Mouse (Mus musculus): Measurements from ENCODE around the gene Sf3a2. TPM values are rescaled to one million over a fixed set of nuclear protein-coding genes. Genes with fewer than 3 reads are reported as not detected.

The Sf3a2 gene
- polyA plus RNA-seq, 1 experiment from 2014 or later, result 61.9 TPM

DNA sequence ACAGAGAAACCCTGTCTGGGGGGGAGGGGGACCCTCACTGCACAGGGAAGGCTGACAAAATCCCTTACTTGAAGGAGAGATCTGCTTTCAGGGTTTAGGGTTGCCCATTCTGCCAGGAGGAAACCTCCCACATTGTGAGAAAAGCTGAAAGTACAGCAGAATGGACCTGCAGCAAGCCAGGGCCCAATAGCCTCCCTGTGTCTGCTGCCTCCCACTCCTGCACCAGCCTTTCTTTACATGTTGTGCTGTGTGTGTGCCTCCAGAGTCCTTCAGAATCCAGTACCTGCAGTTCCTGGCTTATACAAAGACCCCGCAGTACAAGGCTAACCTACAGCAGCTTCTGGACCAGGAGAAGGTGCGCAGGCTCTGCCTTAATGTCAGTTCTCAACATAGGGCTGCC lies 13.7 kb upstream of the Sf3a2 start:
- WGBS, result 98% methylated on average over 2 of the region's 2 CpGs
- DNase-seq (ENCODE audit: low spot score) (no peak), ATAC-seq (replicated peaks; ENCODE audit: low FRiP score, low read depth) (no peak)
- Histone ChIP-seq H3K4me1 (replicated peaks; ENCODE audit: insufficient read depth, low read length) (no peaks in the 10 kb centered on the region), H3K27ac (no peak overlapping the region), H3K4me2 (ENCODE audit: low read length) (no peak overlapping the region), H3K36me3 (ENCODE audit: insufficient read depth, low read length) (peaks cover 89% of the 10 kb centered on the region), H3K4me3 (replicated peaks; ENCODE audit: low read depth, low read length) (no peak overlapping the region), H3K9me3 (replicated peaks; ENCODE audit: low read length) (no peaks in the 10 kb centered on the region), H3K9ac (ENCODE audit: low read depth, low read length) (no peak overlapping the region), H3K27me3 (ENCODE audit: insufficient read depth, low read length) (no peaks in the 10 kb centered on the region)
- no peak for TF ChIP-seq CTCF (IDR thresholded peaks at IDR 0.05; ENCODE audit: low read depth)

DNA sequence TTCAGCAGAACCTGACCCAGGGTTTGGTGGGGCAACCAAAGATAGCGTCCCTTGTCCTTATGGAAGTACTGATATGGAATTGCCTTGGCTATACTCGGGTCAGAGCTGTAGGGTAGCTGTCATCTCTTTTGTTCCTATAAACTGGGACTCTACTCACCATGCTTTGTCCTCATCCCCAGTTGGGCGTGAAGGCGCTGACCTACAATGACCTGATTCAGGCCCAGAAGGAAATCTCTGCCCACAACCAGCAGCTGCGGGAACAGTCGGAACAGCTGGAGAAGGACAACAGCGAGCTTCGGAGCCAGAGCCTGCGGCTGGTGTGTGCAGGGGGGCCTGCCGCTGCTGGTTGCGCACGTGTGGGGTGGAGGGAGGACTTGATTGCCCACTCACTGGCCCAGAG lies 13.1 kb upstream of the Sf3a2 start:
- no peak overlapping the region for H3K9ac ChIP-seq (ENCODE audit: low read depth, low read length)
- no peak for ATAC-seq (replicated peaks; ENCODE audit: low FRiP score, low read depth)
- H3K4me3 ChIP-seq (replicated peaks; ENCODE audit: low read depth, low read length), result no peak overlapping the region
- 87% methylated on average over 12 of the region's 12 CpGs for WGBS
- no peak overlapping the region for H3K4me2 ChIP-seq (ENCODE audit: low read length)
- TF ChIP-seq CTCF (IDR thresholded peaks at IDR 0.05; ENCODE audit: low read depth), result no peak
- H3K36me3 ChIP-seq (ENCODE audit: insufficient read depth, low read length), result peaks cover 87% of the 10 kb centered on the region
- H3K27ac ChIP-seq, result no peak overlapping the region
- H3K9me3 ChIP-seq (replicated peaks; ENCODE audit: low read length), result no peaks in the 10 kb centered on the region
- DNase-seq (ENCODE audit: low spot score), result no peak
- no peaks in the 10 kb centered on the region for H3K27me3 ChIP-seq (ENCODE audit: insufficient read depth, low read length)
- no peaks in the 10 kb centered on the region for H3K4me1 ChIP-seq (replicated peaks; ENCODE audit: insufficient read depth, low read length)

DNA sequence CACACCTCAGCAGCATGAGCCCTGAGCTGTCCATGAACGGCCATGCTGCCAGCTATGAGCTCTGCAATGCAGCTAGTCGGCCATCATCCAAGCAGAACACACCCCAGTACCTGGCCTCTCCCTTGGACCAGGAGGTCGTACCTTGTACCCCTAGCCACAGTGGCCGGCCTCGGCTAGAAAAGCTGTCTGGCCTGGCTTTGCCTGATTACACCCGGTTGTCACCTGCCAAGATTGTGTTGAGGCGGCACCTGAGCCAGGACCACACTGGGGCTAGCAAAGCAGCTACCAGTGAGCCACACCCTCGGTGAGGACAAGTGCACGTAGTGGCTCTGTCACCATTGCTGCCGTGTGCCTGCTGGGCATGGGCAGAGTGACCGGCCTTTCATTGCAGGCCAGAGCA lies 12.0 kb upstream of the Sf3a2 start:
- no peaks in the 10 kb centered on the region for H3K27me3 ChIP-seq (ENCODE audit: insufficient read depth, low read length)
- H3K27ac ChIP-seq, result no peak overlapping the region
- no peak for TF ChIP-seq CTCF (IDR thresholded peaks at IDR 0.05; ENCODE audit: low read depth)
- H3K4me1 ChIP-seq (replicated peaks; ENCODE audit: insufficient read depth, low read length), result no peaks in the 10 kb centered on the region
- no peak overlapping the region for H3K9ac ChIP-seq (ENCODE audit: low read depth, low read length)
- H3K9me3 ChIP-seq (replicated peaks; ENCODE audit: low read length), result no peaks in the 10 kb centered on the region
- 90% methylated on average over 11 of the region's 11 CpGs for WGBS
- H3K36me3 ChIP-seq (ENCODE audit: insufficient read depth, low read length), result peaks cover 94% of the 10 kb centered on the region
- no peak overlapping the region for H3K4me3 ChIP-seq (replicated peaks; ENCODE audit: low read depth, low read length)
- H3K4me2 ChIP-seq (ENCODE audit: low read length), result no peak overlapping the region
- DNase-seq (ENCODE audit: low spot score), result no peak
- ATAC-seq (replicated peaks; ENCODE audit: low FRiP score, low read depth), result no peak

DNA sequence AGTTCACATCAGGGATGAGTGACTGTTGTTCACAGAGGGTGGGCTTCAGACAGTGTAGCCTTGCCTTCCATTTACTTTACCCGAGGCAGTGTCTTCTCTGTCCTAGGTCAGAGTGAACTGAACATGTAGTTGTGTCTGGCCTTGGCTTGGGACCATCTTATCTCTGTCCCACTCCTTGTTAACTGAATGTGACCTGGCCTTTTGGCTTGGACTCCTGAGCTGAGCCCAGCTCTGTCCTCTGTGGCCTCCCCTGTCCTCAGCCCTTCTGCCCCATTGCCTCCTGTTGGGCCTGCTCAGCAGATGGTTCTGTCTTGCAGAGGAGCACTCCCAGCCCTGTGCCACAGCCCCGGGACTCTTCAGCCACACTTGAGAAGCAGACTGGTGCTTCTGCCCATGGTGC lies 10.5 kb upstream of the Sf3a2 start:
- WGBS, result 83% methylated on average over 2 of the region's 2 CpGs
- H3K36me3 ChIP-seq (ENCODE audit: insufficient read depth, low read length), result peaks cover 98% of the 10 kb centered on the region
- H3K4me3 ChIP-seq (replicated peaks; ENCODE audit: low read depth, low read length), result no peak overlapping the region
- no peak overlapping the region for H3K4me2 ChIP-seq (ENCODE audit: low read length)
- no peak for TF ChIP-seq CTCF (IDR thresholded peaks at IDR 0.05; ENCODE audit: low read depth)
- H3K9ac ChIP-seq (ENCODE audit: low read depth, low read length), result no peak overlapping the region
- H3K27me3 ChIP-seq (ENCODE audit: insufficient read depth, low read length), result no peaks in the 10 kb centered on the region
- no peak overlapping the region for H3K27ac ChIP-seq
- ATAC-seq (replicated peaks; ENCODE audit: low FRiP score, low read depth) (no peak), DNase-seq (ENCODE audit: low spot score) (no peak)
- H3K4me1 ChIP-seq (replicated peaks; ENCODE audit: insufficient read depth, low read length), result no peaks in the 10 kb centered on the region
- no peaks in the 10 kb centered on the region for H3K9me3 ChIP-seq (replicated peaks; ENCODE audit: low read length)

DNA sequence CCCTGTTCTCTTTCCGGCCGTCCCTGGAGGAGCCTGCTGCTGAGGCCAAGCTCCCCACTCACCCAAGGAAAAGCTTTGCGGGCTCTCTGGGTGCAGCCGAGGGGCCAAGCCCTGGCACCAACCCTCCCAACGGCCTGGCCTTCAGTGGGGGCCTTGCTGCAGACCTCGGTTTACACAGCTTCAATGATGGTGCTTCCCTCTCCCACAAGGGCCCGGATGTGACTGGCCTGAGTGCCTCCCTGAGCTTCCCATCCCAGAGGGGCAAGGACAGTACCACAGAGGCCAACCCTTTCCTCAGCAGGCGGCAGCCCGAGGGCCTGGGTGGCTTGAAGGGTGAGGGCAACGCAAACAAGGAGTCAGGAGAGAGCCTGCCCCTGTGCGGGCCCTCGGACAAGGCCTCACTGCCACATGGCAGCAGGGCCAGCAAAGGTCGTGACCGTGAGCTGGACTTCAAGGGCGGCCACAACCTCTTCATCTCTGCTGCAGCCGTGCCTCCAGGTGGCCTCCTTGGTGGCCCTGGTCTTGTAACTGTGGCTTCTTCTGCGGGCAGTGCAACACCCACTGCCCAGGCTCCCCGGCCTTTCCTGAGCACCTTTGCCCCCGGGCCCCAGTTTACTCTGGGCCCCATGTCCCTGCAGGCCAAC lies 7.1 kb upstream of the Sf3a2 start:
- no peak for ATAC-seq (replicated peaks; ENCODE audit: low FRiP score, low read depth)
- no peak overlapping the region for H3K4me3 ChIP-seq (replicated peaks; ENCODE audit: low read depth, low read length)
- H3K4me2 ChIP-seq (ENCODE audit: low read length), result no peak overlapping the region
- 84% methylated on average over 19 of the region's 19 CpGs for WGBS
- H3K27ac ChIP-seq, result no peak overlapping the region
- TF ChIP-seq CTCF (IDR thresholded peaks at IDR 0.05; ENCODE audit: low read depth), result no peak
- no peak for DNase-seq (ENCODE audit: low spot score)
- peaks cover 89% of the 10 kb centered on the region for H3K36me3 ChIP-seq (ENCODE audit: insufficient read depth, low read length)
- H3K4me1 ChIP-seq (replicated peaks; ENCODE audit: insufficient read depth, low read length), result no peaks in the 10 kb centered on the region
- H3K9me3 ChIP-seq (replicated peaks; ENCODE audit: low read length), result no peaks in the 10 kb centered on the region
- no peaks in the 10 kb centered on the region for H3K27me3 ChIP-seq (ENCODE audit: insufficient read depth, low read length)
- H3K9ac ChIP-seq (ENCODE audit: low read depth, low read length), result no peak overlapping the region

DNA sequence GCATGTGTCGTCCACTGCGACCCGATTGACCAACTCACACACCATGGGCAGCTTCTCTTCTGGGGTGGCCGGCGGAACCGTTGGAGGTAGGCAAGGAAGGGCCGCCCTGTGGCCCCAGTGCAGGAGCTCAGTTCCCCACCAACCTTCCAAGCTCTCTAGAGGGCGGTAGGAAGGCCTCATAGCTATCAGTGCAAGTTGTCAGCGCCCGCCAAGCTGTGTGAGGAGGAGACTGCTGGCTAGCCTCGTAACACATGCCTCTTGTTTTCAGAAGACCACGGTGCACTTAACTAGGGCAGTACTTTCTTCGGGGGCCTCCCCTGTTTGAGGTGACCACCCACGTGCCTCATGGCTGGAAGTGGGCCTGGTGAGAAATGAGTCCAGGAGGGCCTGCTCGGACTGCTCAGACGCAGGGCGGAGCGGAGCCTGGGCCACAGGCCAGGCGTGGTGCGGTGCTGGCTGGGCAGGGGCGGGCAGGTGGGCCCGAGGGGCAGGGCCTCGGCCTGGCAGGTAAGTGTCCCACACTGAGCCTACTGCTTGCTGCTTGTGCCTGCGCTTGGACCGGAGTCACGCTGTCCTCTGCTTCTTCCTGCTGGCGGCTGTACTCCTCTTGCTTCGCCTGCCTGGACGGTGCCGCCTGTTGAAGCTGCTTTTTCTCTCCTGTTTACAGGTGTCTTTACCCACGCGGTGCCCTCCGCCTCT lies 6.4 kb upstream of the Sf3a2 start:
- Histone ChIP-seq H3K9me3 (replicated peaks; ENCODE audit: low read length) (no peaks in the 10 kb centered on the region), H3K36me3 (ENCODE audit: insufficient read depth, low read length) (peaks cover 82% of the 10 kb centered on the region), H3K4me3 (replicated peaks; ENCODE audit: low read depth, low read length) (no peak overlapping the region), H3K4me1 (replicated peaks; ENCODE audit: insufficient read depth, low read length) (no peaks in the 10 kb centered on the region), H3K4me2 (ENCODE audit: low read length) (no peak overlapping the region), H3K27ac (no peak overlapping the region), H3K9ac (ENCODE audit: low read depth, low read length) (no peak overlapping the region), H3K27me3 (ENCODE audit: insufficient read depth, low read length) (no peaks in the 10 kb centered on the region)
- 0 out of 2 replicates have a peak, but pooled peaks have one; percentile 9 for ATAC-seq (replicated peaks; ENCODE audit: low FRiP score, low read depth)
- 78% methylated on average over 33 of the region's 33 CpGs for WGBS
- TF ChIP-seq CTCF (IDR thresholded peaks at IDR 0.05; ENCODE audit: low read depth), result no peak
- DNase-seq (ENCODE audit: low spot score), result no peak
